Mouse (Mus musculus): ENCODE results near the gene Dhdh.
"Not testable (repeated sequence)": the region's sequence is repeated elsewhere in the genome, so short reads cannot be mapped to it uniquely, and the experiment has no call there.

Gene Dhdh

GRCm38 (mm10) chr7:45488293-45489204 lies at the start of gene Dhdh:
Gene Dhdh, minus strand, starts transcription at chr7:45488805.
- DNase-seq (ENCODE audit: low read depth, low spot score) = peak; percentile 44

- DNase-seq (ENCODE audit: low read depth, low spot score) = no peak
Measured at GRCm38 (mm10) chr7:45537602-45538001, 49.0 kb upstream of the Dhdh start.

- DNase-seq (ENCODE audit: low read depth, low spot score) = no peak
Measured at GRCm38 (mm10) chr7:45535676-45536075, 47.1 kb upstream of the Dhdh start.

- no peak for DNase-seq (ENCODE audit: low read depth, low spot score)
Measured at GRCm38 (mm10) chr7:45530643-45531042, 42.0 kb upstream of the Dhdh start.

GRCm38 (mm10) chr7:45529461-45529860 lies 40.9 kb upstream of the Dhdh start:
- DNase-seq (ENCODE audit: low read depth, low spot score) = peak; percentile 19

- DNase-seq (ENCODE audit: low read depth, low spot score) = peak; percentile 64
Measured at GRCm38 (mm10) chr7:45527169-45527568, 38.6 kb upstream of the Dhdh start.

GRCm38 (mm10) chr7:45526474-45527120 lies 38.0 kb upstream of the Dhdh start:
- peak; percentile 82 for DNase-seq (ENCODE audit: low read depth, low spot score)

- DNase-seq (ENCODE audit: low read depth, low spot score) = peak; percentile 99
Measured at GRCm38 (mm10) chr7:45525809-45526473, 37.3 kb upstream of the Dhdh start, which contains the start of the genes Ppp1r15a and Plekha4. Gene Ppp1r15a, minus strand, starts transcription at chr7:45526268. Gene Plekha4, plus strand, starts transcription at chr7:45526330.

GRCm38 (mm10) chr7:45524841-45525621 lies 36.4 kb upstream of the Dhdh start:
- peak; percentile 53 for DNase-seq (ENCODE audit: low read depth, low spot score)

- peak; percentile 16 for DNase-seq (ENCODE audit: low read depth, low spot score)
Measured at GRCm38 (mm10) chr7:45523678-45524170, 35.1 kb upstream of the Dhdh start.

DNA sequence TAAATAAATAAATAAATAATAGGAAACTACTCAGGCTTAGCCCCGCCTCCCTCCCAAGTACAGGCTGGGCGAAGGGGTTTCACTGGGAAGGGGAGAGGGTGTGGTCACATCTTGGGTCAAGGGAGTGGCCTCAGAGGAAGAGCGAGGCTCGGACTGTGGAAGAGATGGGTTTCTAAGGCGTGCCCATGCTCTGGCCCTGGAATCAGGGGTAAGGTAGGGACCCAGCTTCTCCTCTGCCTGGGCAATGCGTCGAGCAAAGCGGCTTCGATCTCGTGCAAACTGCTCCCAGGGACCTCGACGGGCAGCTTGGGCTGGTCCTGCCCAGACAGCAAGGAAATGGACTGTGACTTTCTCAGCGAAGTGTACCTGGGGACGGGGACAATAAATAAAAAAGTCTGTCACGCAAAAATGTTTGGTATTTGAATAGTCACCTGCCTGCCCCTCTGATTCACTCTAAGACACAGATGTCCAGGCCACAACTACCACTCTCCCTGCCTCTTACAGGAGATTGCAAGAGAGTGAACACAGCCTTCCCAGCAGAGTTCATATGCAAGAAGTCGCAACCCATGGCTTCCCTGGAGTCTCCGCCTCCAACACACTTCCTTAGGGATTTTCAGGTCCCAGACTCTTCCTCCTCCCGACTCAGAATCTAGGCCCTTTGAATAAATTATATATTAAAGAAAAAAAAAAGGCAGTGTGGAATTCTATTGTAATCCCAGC lies 34.5 kb upstream of the Dhdh start:
- peak; percentile 43 for DNase-seq (ENCODE audit: low read depth, low spot score)

GRCm38 (mm10) chr7:45522194-45522752 lies 33.7 kb upstream of the Dhdh start:
- DNase-seq (ENCODE audit: low read depth, low spot score) = no peak

DNA sequence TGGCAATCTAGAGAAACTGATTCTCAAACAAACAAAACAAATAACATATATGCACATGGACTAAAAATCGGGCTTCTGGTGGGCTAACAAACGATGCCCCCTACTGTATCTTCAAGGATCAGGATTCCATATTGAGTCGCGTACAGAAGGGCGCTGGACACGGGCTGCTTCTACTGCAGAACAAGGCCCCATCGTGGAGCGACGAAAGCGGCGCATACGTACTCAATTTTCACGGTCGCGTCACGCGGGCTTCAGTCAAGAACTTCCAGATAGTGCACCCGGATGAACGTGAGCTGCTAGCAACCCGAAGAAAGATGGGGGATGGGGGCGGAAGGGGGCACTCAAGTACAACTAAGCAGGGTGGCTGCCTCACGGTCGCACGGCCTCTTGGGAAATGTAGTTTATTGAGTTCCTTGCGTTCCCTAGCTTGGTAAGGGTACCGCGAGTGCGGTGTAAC lies 33.2 kb upstream of the Dhdh start:
- DNase-seq (ENCODE audit: low read depth, low spot score) = peak; percentile 96

DNA sequence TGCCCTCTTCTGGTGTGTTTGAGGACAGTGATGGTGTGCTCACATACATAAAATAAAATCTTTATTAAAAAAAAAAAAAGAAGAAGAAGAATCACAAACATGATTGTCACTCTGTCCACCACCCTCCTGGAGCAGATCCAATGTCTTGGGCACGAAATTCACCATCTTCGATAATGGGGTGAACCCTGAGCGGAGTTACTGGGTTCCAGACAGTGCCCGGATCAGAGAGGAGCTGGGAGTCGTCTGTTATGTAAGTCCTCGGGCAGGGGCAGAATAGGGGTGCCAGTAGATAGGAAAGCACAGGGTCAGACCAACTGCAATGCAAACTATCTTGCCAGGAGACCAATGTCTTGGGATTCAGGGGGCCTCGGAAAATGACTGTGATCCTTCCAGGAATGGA lies 32.0 kb upstream of the Dhdh start:
- DNase-seq (ENCODE audit: low read depth, low spot score) = no peak

DNA sequence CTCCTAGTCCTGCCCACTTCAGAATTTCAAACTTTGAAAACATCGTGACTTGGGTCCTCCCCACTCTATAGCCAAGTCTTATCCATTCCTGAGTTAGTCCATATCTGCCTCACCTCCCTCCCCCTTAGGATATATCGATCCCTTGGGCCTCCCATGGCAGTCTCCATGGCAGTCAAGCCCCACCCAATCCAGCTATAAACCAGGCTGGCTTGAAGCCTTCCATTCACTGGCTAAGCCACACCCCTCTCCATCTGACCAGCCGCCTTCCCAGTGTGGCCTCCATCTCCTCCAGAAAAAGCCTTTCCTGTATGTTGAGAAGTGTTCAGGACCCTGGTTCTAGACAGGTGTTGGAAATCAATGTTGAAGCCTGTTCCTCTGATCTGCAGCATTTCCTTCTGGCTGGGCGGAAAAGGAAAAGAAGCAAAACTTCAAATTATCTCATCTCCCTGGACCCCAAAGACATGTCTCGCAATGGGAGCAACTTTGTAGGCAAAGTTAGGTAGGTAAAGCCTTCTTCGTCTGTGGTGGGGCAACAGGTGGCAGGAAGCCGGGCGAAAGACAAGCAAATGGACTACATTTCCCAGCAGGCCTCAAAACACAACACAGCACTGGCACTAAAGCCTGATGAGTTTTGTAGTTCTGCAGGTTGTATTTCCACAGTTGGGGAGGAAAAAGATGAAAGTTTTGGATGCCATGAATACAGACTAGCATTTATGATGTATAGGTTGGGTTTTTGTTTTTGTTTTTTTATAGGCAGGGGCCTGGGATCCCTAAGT lies 30.9 kb upstream of the Dhdh start:
- peak; percentile 26 for DNase-seq (ENCODE audit: low read depth, low spot score)

GRCm38 (mm10) chr7:45518618-45519017 lies 30.0 kb upstream of the Dhdh start:
- DNase-seq (ENCODE audit: low read depth, low spot score) = no peak

DNA sequence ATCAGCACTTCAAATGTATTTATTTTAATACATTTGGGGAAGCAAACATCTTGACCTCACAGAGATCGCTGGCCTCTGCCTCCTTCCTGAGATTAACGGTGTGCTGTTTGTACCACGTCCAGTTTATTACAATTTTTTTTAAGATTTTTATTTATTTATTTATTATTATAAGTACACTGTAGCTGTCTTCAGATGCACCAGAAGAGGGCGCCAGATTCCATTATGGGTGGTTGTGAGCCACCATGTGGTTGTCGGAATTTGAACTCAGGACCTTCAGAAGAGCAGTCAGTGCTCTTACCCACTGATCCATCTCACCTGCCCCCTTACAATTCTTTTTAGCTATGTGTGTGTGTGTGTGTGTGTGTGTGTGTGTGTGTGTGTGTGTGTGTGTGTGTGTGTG lies 28.2 kb upstream of the Dhdh start:
- DNase-seq (ENCODE audit: low read depth, low spot score) = not testable (repeated sequence)

DNA sequence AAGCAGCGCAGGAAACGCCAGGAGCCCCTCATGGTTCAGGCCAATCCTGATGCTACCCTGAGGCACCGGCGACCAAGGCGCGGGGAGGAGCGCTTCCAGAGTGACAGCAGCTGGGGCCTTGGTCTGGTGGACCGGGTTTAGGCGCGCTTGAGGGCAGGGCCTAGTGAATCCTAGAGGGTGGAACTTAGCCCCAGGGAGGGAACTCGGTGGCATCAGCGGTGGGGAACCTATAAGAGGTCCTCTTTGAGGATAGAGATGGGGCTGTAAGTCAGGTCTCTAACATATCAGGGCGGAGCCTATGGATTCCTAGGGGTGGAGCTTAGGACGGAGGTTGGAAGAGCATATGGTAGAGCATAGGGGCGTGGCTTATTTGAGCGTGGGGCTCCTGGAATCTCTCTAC lies 26.8 kb upstream of the Dhdh start:
- no peak for DNase-seq (ENCODE audit: low read depth, low spot score)

GRCm38 (mm10) chr7:45514411-45514810 lies 25.8 kb upstream of the Dhdh start:
- DNase-seq (ENCODE audit: low read depth, low spot score) = no peak

All from CD4-positive helper T cell, adult 2 months (primary cell).